Mouse (Mus musculus): ENCODE measurements around the gene Angptl7.

DNA sequence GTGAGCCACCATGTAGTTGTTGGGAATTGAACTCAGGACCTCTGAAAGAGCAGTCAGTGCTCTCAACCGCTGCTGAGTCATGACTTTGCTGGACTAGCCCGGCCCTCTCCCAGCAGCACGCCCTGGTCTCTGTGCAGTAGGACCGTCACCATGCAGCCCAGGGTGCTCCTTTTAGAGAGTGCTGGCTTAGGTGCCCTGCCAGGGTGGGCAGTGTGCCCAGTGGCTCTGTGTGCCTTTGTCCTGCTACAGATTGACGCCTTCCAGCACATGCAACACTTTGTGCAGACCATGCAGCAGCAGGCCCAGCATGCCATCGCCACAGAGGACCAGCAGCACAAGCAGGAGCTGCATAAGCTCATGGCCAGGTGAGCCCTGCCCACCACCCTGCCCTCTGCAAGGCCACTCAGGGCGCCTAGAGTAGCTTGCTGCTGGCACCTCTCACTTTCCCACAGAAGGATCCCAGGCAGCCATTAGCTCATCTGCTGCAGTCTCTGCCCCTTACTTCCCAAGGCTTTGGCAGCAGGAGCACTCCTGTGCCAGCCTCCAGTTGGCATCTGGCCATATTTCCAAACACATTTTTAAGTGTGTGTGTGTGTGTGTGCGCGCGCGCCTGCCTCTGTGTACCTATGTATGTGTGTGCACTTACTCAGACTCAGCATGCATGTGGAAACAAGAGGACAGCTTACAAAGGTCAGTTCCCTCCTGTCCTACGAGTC, 33.5 kb upstream of the Angptl7 start:
- TF ChIP-seq POLR2A (IDR thresholded peaks at IDR 0.05; ENCODE audit: insufficient read length, low read depth) (no peak), POLR2AphosphoS2 (IDR thresholded peaks at IDR 0.05; ENCODE audit: insufficient read length, low read depth) (no peak), CEBPB (IDR thresholded peaks at IDR 0.05; ENCODE audit: insufficient read depth, poor library complexity, severe bottlenecking) (no peak), E2F4 (IDR thresholded peaks at IDR 0.05; ENCODE audit: insufficient read depth) (no peak)

Data from myocyte (in vitro differentiated cells).